Mouse (Mus musculus) heart, embryonic 11.5 days (tissue): Measurements from ENCODE around the gene Ldb3. TPM values are rescaled to one million over a fixed set of nuclear protein-coding genes. Genes with fewer than 3 reads are reported as not detected.

Experiments
- ATAC-seq: fragments of 200-750 bp; cut with Nextera tagmentation; replicated peaks from 2 replicates; pipeline ENCODE4 v1.8.0; 2017; ENCODE audit warnings: moderate library complexity; ENCODE audit not compliant: insufficient number of reproducible peaks, low FRiP score, low TSS enrichment
- H3K27ac ChIP-seq: fragments of 300-500 bp; sonication (generic); 2 replicates; pipeline ENCODE4 v1.5.1; 2014; ENCODE audit warnings: mild to moderate bottlenecking, low read depth, low read length
- H3K27me3 ChIP-seq: fragments of 300-500 bp; sonication (generic); 2 replicates; pipeline ENCODE4 v1.6.1; 2014; ENCODE audit warnings: mild to moderate bottlenecking, low read length, mixed read lengths; ENCODE audit not compliant: control insufficient read depth, insufficient read depth
- H3K36me3 ChIP-seq: fragments of 300-500 bp; sonication (generic); 2 replicates; pipeline ENCODE4 v1.6.1; 2014; ENCODE audit warnings: mild to moderate bottlenecking, low read length, moderate library complexity, mixed read lengths; ENCODE audit not compliant: control insufficient read depth, insufficient read depth
- H3K4me1 ChIP-seq: fragments of 300-500 bp; sonication (generic); 2 replicates; pipeline ENCODE4 v1.6.1; 2014; ENCODE audit warnings: low read length; ENCODE audit not compliant: control insufficient read depth, insufficient read depth
- H3K4me2 ChIP-seq: fragments of 300-500 bp; sonication (generic); 2 replicates; pipeline ENCODE4 v1.6.1; 2014; ENCODE audit warnings: mild to moderate bottlenecking, moderate library complexity
- H3K4me3 ChIP-seq: fragments of 300-500 bp; sonication (generic); 2 replicates; pipeline ENCODE4 v1.5.1; 2014; ENCODE audit warnings: low read depth, low read length
- H3K9ac ChIP-seq: fragments of 300-500 bp; sonication (generic); 2 replicates; pipeline ENCODE4 v1.6.1; 2014; ENCODE audit warnings: mild to moderate bottlenecking, low read depth, low read length, moderate library complexity
- H3K9me3 ChIP-seq: fragments of 300-500 bp; sonication (generic); replicated peaks from 2 replicates; pipeline ENCODE4 v1.6.1; 2016; ENCODE audit warnings: low read length; ENCODE audit not compliant: control insufficient read depth
- WGBS: fragments of 180-500 bp; shearing (Covaris S2); extraction: QIAGEN DNeasy Blood & Tissue Kit; methylation state at CpG from one replicate; pipeline ENCODE4 v1.1.7; 2014; ENCODE audit not compliant: insufficient replicate concordance; 5-methylcytosine and 5-hydroxymethylcytosine counted together
- polyA plus RNA-seq: library from polyadenylated mRNA; unstranded; fragments of >200 nt; fragmentation: Nextera tagmentation; extraction: Ambion mirVana; gene quantifications from 2 replicates; pipeline ENCODE4 v1.2.1, GENCODE M21; 2014

Gene Ldb3
- polyA plus RNA-seq, 1 experiment from 2014 or later = 221 TPM

GRCm38 (mm10) chr14:34618808-34619207 is 30.3 kb upstream of the Ldb3 start:
- no peak for ATAC-seq

DNA sequence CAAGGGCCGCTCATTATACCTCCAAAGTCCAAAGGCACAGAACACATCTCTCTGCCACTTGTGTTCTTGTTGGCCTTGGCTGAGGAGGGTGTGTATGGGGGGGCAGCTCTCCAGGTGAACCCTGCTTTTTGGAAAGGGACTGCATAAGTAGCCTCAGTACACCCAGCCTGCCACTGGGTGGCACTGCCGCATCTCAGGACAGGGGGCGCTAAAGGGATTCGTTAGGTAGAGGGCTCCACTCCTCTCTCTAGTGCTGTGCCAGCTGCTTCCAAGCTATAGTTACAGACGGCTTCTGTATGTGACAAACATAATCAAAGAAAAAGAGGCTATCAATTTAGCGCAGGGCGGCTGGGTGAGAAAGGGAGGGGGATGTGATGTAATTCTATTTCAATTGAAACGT is 28.3 kb upstream of the Ldb3 start:
- WGBS = 2% methylated on average over 8 of the region's 8 CpGs
- no peaks in the 10 kb centered on the region for H3K4me1 ChIP-seq
- no peaks in the 10 kb centered on the region for H3K36me3 ChIP-seq
- no peak overlapping the region for H3K4me3 ChIP-seq
- no peaks in the 10 kb centered on the region for H3K9me3 ChIP-seq
- no peak overlapping the region for H3K27ac ChIP-seq
- H3K9ac ChIP-seq = no peak overlapping the region
- no peak overlapping the region for H3K4me2 ChIP-seq
- H3K27me3 ChIP-seq = peaks cover 12% of the 10 kb centered on the region
- ATAC-seq = peak; percentile 41; the same call in 1 of the 2 replicates

More at GRCm38 (mm10) chr14:34618808-34619207, 30.3 kb upstream of the Ldb3 start:
- H3K4me1 ChIP-seq = peaks cover 3% of the 10 kb centered on the region; the same call in 1 of the 2 replicates
- no peaks in the 10 kb centered on the region for H3K9me3 ChIP-seq
- no peak overlapping the region for H3K9ac ChIP-seq
- WGBS = 39% methylated on average over 9 of the region's 9 CpGs
- no peak overlapping the region for H3K4me2 ChIP-seq
- H3K27me3 ChIP-seq = peaks cover 12% of the 10 kb centered on the region
- no peak overlapping the region for H3K4me3 ChIP-seq
- no peak overlapping the region for H3K27ac ChIP-seq
- no peaks in the 10 kb centered on the region for H3K36me3 ChIP-seq

GRCm38 (mm10) chr14:34615625-34616024 is 27.1 kb upstream of the Ldb3 start:
- H3K4me1 ChIP-seq = no peaks in the 10 kb centered on the region
- H3K4me3 ChIP-seq = no peak overlapping the region; the same call in 1 of the 2 replicates
- no peak overlapping the region for H3K27ac ChIP-seq
- no peak for ATAC-seq
- peaks cover 12% of the 10 kb centered on the region for H3K27me3 ChIP-seq
- no peaks in the 10 kb centered on the region for H3K9me3 ChIP-seq
- H3K36me3 ChIP-seq = no peaks in the 10 kb centered on the region
- 50% methylated on average over 4 of the region's 4 CpGs for WGBS
- H3K9ac ChIP-seq = no peak overlapping the region
- H3K4me2 ChIP-seq = peak overlapping the region; percentile 57; the same call in 1 of the 2 replicates

- WGBS = 2% methylated on average over 13 of the region's 13 CpGs
- H3K36me3 ChIP-seq = no peaks in the 10 kb centered on the region
- peak overlapping the region; percentile 57 for H3K4me2 ChIP-seq
- H3K4me1 ChIP-seq = no peaks in the 10 kb centered on the region
- no peaks in the 10 kb centered on the region for H3K9me3 ChIP-seq
- no peak; the same call in 1 of the 2 replicates for ATAC-seq
- H3K4me3 ChIP-seq = peak overlapping the region; percentile 25
- H3K27ac ChIP-seq = no peak overlapping the region
- H3K9ac ChIP-seq = peak overlapping the region; percentile 23; the same call in 1 of the 2 replicates
- H3K27me3 ChIP-seq = peaks cover 12% of the 10 kb centered on the region
These were observed 26.6 kb upstream of the Ldb3 start for GRCm38 (mm10) chr14:34615082-34615481.

- 11% methylated on average over 15 of the region's 15 CpGs for whole genome bisulfite sequencing
- Histone ChIP-seq H3K4me1 (no peaks in the 10 kb centered on the region), H3K9me3 (no peaks in the 10 kb centered on the region), H3K4me3 (peak overlapping the region; percentile 25), H3K9ac (no peak overlapping the region), H3K36me3 (no peaks in the 10 kb centered on the region), H3K27ac (no peak overlapping the region), H3K4me2 (peak overlapping the region; percentile 57), H3K27me3 (peaks cover 12% of the 10 kb centered on the region)
- no peak for ATAC-seq
These were observed 26.1 kb upstream of the Ldb3 start for GRCm38 (mm10) chr14:34614551-34614950.

DNA sequence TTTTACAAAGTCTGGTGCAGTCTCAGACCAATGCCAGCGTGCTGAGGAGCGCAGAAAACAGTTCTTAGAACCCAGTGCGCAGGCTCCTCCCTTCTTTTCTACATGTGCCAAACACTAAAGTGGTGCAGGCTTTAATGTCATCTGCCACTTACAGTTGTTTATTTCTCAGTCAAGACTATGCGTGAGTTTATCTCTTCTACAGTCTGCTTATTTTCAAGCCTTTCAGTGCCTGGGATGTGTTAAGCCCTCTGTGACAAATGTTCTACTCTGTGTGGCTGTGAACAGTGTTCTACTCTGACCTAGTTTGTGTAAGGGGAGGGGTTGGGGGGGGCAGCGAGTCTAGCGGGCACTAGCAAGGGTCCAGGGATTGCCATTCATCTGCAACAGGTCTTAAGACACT is 25.0 kb upstream of the Ldb3 start:
- no peak overlapping the region for H3K27ac ChIP-seq
- WGBS = 34% methylated on average over 6 of the region's 6 CpGs

DNA sequence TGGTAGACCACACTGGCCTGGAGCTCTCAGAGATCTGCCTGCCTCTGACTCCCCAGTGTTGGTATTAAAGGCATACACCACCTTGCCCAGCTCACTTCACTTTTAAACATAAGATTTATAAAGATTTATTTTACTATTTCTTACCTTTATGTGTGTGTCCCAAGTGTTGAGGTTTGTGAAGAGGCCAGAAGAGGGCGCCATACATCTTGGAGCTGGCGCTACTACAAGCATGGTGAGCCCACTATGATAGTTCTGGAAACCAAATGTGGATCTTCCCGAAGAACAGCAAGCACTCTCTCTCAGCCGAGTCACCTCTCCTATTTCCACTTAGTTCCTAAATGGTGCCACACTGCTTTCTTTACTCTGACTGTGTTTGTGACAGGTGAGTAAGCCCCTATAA is 23.7 kb upstream of the Ldb3 start:
- Histone ChIP-seq H3K9ac (no peak overlapping the region), H3K9me3 (no peaks in the 10 kb centered on the region), H3K4me2 (no peak overlapping the region), H3K4me3 (no peak overlapping the region), H3K27me3 (peaks cover 12% of the 10 kb centered on the region), H3K27ac (no peak overlapping the region), H3K36me3 (no peaks in the 10 kb centered on the region), H3K4me1 (peaks cover 7% of the 10 kb centered on the region)
- 36% methylated on average over 4 of the region's 4 CpGs for WGBS
- ATAC-seq = no peak

More for the DNA sequence above, 25.0 kb upstream of the Ldb3 start:
- H3K4me3 ChIP-seq = no peak overlapping the region
- H3K36me3 ChIP-seq = no peaks in the 10 kb centered on the region
- H3K9ac ChIP-seq = no peak overlapping the region
- no peak for ATAC-seq
- no peaks in the 10 kb centered on the region for H3K4me1 ChIP-seq
- H3K4me2 ChIP-seq = no peak overlapping the region
- H3K27me3 ChIP-seq = peaks cover 12% of the 10 kb centered on the region
- H3K9me3 ChIP-seq = no peaks in the 10 kb centered on the region

GRCm38 (mm10) chr14:34611591-34611990 is 23.1 kb upstream of the Ldb3 start:
- H3K9me3 ChIP-seq = no peaks in the 10 kb centered on the region
- H3K4me1 ChIP-seq = peaks cover 8% of the 10 kb centered on the region
- WGBS = 89% methylated on average over 4 of the region's 4 CpGs
- no peak overlapping the region for H3K4me3 ChIP-seq
- H3K36me3 ChIP-seq = no peaks in the 10 kb centered on the region
- H3K4me2 ChIP-seq = no peak overlapping the region
- no peak for ATAC-seq
- H3K27me3 ChIP-seq = peaks cover 12% of the 10 kb centered on the region
- no peak overlapping the region for H3K9ac ChIP-seq
- H3K27ac ChIP-seq = no peak overlapping the region

DNA sequence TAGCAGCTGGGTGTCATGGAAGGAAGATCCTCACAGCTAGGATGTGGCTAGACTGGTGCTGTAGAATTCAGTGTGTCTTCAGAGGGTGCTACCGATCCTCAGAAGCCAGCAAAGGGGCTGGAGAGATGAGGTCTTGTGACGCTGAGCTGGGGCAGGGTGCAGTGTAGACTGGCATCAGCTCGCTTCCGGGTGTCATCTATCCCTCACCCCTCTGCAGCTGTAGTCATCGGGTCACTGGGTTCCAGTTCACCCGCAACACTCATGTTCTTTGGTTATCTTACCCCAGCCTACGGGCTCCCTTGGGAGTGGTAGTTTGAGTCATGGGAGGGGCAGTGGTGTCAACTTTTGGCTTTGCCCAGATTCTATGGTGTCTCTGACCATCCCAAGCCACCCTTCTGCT is 13.4 kb upstream of the Ldb3 start:
- ATAC-seq = no peak
- H3K4me1 ChIP-seq = no peaks in the 10 kb centered on the region
- no peak overlapping the region for H3K4me2 ChIP-seq
- H3K27me3 ChIP-seq = no peaks in the 10 kb centered on the region
- H3K9me3 ChIP-seq = 0 out of 2 replicates have a peak, but pooled peaks cover 2% of the 10 kb centered on the region
- WGBS = 84% methylated on average over 7 of the region's 7 CpGs
- H3K36me3 ChIP-seq = no peaks in the 10 kb centered on the region
- no peak overlapping the region for H3K27ac ChIP-seq
- no peak overlapping the region for H3K4me3 ChIP-seq
- H3K9ac ChIP-seq = no peak overlapping the region
